Mouse (Mus musculus) embryonic facial prominence, embryonic 10.5 days (tissue): ENCODE data around the gene Fgb. TPM values are rescaled to one million over a fixed set of nuclear protein-coding genes. Genes with fewer than 3 reads are reported as not detected.

Experiments
- DNase-seq: peaks from one replicate; pipeline ENCODE4 v3.0.0-alpha.2; 2017; ENCODE audit warnings: low spot score
- H3K27ac ChIP-seq: fragments of 300-500 bp; sonication (generic); replicated peaks from 2 replicates; pipeline ENCODE4 v1.5.1; 2016; ENCODE audit warnings: mild to moderate bottlenecking
- H3K27me3 ChIP-seq: fragments of 300-500 bp; sonication (generic); replicated peaks from 2 replicates; pipeline ENCODE4 v1.6.1; 2016; ENCODE audit warnings: low read depth, mild to moderate bottlenecking; ENCODE audit not compliant: poor library complexity, severe bottlenecking
- H3K36me3 ChIP-seq: fragments of 300-500 bp; sonication (generic); replicated peaks from 2 replicates; pipeline ENCODE4 v1.6.1; 2016; ENCODE audit warnings: mild to moderate bottlenecking, moderate library complexity
- H3K4me1 ChIP-seq: fragments of 300-500 bp; sonication (generic); 2 replicates; pipeline ENCODE4 v1.6.1; 2016
- H3K4me3 ChIP-seq: fragments of 300-500 bp; sonication (generic); 2 replicates; pipeline ENCODE4 v1.5.1; 2016; ENCODE audit warnings: mild to moderate bottlenecking, moderate library complexity
- H3K9me3 ChIP-seq: fragments of 300-500 bp; sonication (generic); 2 replicates; pipeline ENCODE4 v1.6.1; 2016; ENCODE audit warnings: mild to moderate bottlenecking
- WGBS: fragments of 180-500 bp; shearing (Covaris S2); methylation state at CpG from one replicate; pipeline ENCODE4 v1.1.7; 2016; 5-methylcytosine and 5-hydroxymethylcytosine counted together
- polyA plus RNA-seq: library from polyadenylated mRNA; unstranded; fragments of >200 nt; fragmentation: Nextera tagmentation; extraction: Ambion mirVana; gene quantifications from 2 replicates; pipeline ENCODE4 v1.2.1, GENCODE M21; 2016

Fgb gene
- polyA plus RNA-seq, 1 experiment from 2014 or later: not detected

- peaks cover 16% of the 10 kb centered on the region for H3K36me3 ChIP-seq
- 90% methylated on average over 7 of the region's 7 CpGs for WGBS
Measured at GRCm38 (mm10) chr3:83053126-83053525, 3.5 kb upstream of the Fgb start.

GRCm38 (mm10) chr3:83052102-83052501, 2.4 kb upstream of the Fgb start:
- Histone ChIP-seq H3K4me3 (no peak overlapping the region), H3K27me3 (no peaks in the 10 kb centered on the region), H3K27ac (no peak overlapping the region), H3K9me3 (no peaks in the 10 kb centered on the region), H3K36me3 (peaks cover 6% of the 10 kb centered on the region), H3K4me1 (peaks cover 9% of the 10 kb centered on the region)
- no peak for DNase-seq
- WGBS: 86% methylated on average over 5 of the region's 5 CpGs

More at GRCm38 (mm10) chr3:83053126-83053525, 3.5 kb upstream of the Fgb start:
- H3K9me3 ChIP-seq: no peaks in the 10 kb centered on the region
- peaks cover 9% of the 10 kb centered on the region for H3K4me1 ChIP-seq
- no peak for DNase-seq
- H3K27me3 ChIP-seq: no peaks in the 10 kb centered on the region
- no peak overlapping the region for H3K4me3 ChIP-seq
- H3K27ac ChIP-seq: no peak overlapping the region

- DNase-seq: no peak
- Histone ChIP-seq H3K9me3 (no peaks in the 10 kb centered on the region), H3K27me3 (no peaks in the 10 kb centered on the region), H3K4me1 (no peaks in the 10 kb centered on the region), H3K4me3 (no peak overlapping the region), H3K36me3 (no peaks in the 10 kb centered on the region), H3K27ac (no peak overlapping the region)
- 86% methylated on average over 5 of the region's 5 CpGs for WGBS
Measured at GRCm38 (mm10) chr3:83050661-83051060, 998 bp upstream of the Fgb start.

- Histone ChIP-seq H3K4me1 (no peaks in the 10 kb centered on the region), H3K27ac (no peak overlapping the region), H3K27me3 (no peaks in the 10 kb centered on the region), H3K9me3 (no peaks in the 10 kb centered on the region), H3K36me3 (no peaks in the 10 kb centered on the region), H3K4me3 (no peak overlapping the region)
- DNase-seq: no peak
- 89% methylated on average over 11 of the region's 11 CpGs for WGBS
Measured at GRCm38 (mm10) chr3:83046649-83047048, 3.0 kb downstream of the Fgb start.

- Histone ChIP-seq H3K4me3 (no peak overlapping the region), H3K9me3 (no peaks in the 10 kb centered on the region), H3K27me3 (no peaks in the 10 kb centered on the region), H3K36me3 (no peaks in the 10 kb centered on the region), H3K4me1 (no peaks in the 10 kb centered on the region), H3K27ac (no peak overlapping the region)
- 92% methylated on average over 5 of the region's 5 CpGs for WGBS
- no peak for DNase-seq
Measured at GRCm38 (mm10) chr3:83042451-83042850, 7.2 kb downstream of the Fgb start.

GRCm38 (mm10) chr3:83039666-83040065, 10.0 kb downstream of the Fgb start:
- Histone ChIP-seq H3K9me3 (no peaks in the 10 kb centered on the region), H3K27ac (no peak overlapping the region), H3K36me3 (no peaks in the 10 kb centered on the region), H3K4me3 (no peak overlapping the region), H3K27me3 (no peaks in the 10 kb centered on the region), H3K4me1 (no peaks in the 10 kb centered on the region)
- 75% methylated on average over 4 of the region's 4 CpGs for WGBS
- DNase-seq: no peak

- Histone ChIP-seq H3K27ac (no peak overlapping the region), H3K27me3 (no peaks in the 10 kb centered on the region), H3K4me3 (no peak overlapping the region), H3K4me1 (0 out of 2 replicates have a peak, but pooled peaks cover under 1% of the 10 kb centered on the region), H3K9me3 (no peaks in the 10 kb centered on the region), H3K36me3 (no peaks in the 10 kb centered on the region)
- 81% methylated on average over 2 of the region's 2 CpGs for WGBS
- DNase-seq: no peak
Measured at GRCm38 (mm10) chr3:83038865-83039264, 10.8 kb downstream of the Fgb start.

GRCm38 (mm10) chr3:83033801-83034200, 15.9 kb downstream of the Fgb start:
- DNase-seq: no peak
- H3K27me3 ChIP-seq: no peaks in the 10 kb centered on the region
- WGBS: 70% methylated on average over 8 of the region's 8 CpGs

GRCm38 (mm10) chr3:83032746-83033308, 16.8 kb downstream of the Fgb start:
- H3K27me3 ChIP-seq: no peaks in the 10 kb centered on the region
- no peaks in the 10 kb centered on the region for H3K9me3 ChIP-seq
- WGBS: 38% methylated on average over 13 of the region's 13 CpGs
- peaks cover 9% of the 10 kb centered on the region for H3K4me1 ChIP-seq
- peak; percentile 30 for DNase-seq
- H3K27ac ChIP-seq: no peak overlapping the region
- H3K4me3 ChIP-seq: peak overlapping the region; percentile 40
- H3K36me3 ChIP-seq: no peaks in the 10 kb centered on the region

More at GRCm38 (mm10) chr3:83033801-83034200, 15.9 kb downstream of the Fgb start:
- no peaks in the 10 kb centered on the region for H3K36me3 ChIP-seq
- no peak overlapping the region for H3K4me3 ChIP-seq
- no peak overlapping the region for H3K27ac ChIP-seq
- peaks cover 9% of the 10 kb centered on the region for H3K4me1 ChIP-seq
- H3K9me3 ChIP-seq: no peaks in the 10 kb centered on the region

- H3K27me3 ChIP-seq: no peaks in the 10 kb centered on the region
- peaks cover 9% of the 10 kb centered on the region for H3K4me1 ChIP-seq
- WGBS: 79% methylated on average over 4 of the region's 4 CpGs
- no peak overlapping the region for H3K27ac ChIP-seq
- no peaks in the 10 kb centered on the region for H3K36me3 ChIP-seq
- H3K9me3 ChIP-seq: no peaks in the 10 kb centered on the region
- no peak for DNase-seq
- H3K4me3 ChIP-seq: no peak overlapping the region
Measured at GRCm38 (mm10) chr3:83030331-83030730, 19.3 kb downstream of the Fgb start.

GRCm38 (mm10) chr3:83027546-83028251, 22.0 kb downstream of the Fgb start:
- Histone ChIP-seq H3K9me3 (no peaks in the 10 kb centered on the region), H3K27me3 (no peaks in the 10 kb centered on the region), H3K36me3 (no peaks in the 10 kb centered on the region), H3K4me3 (no peak overlapping the region), H3K4me1 (no peaks in the 10 kb centered on the region), H3K27ac (no peak overlapping the region)
- no peak for DNase-seq
- WGBS: 88% methylated on average over 9 of the region's 9 CpGs

GRCm38 (mm10) chr3:83025475-83026301, 24.0 kb downstream of the Fgb start, which contains the start of gene Fga:
Gene Fga (plus strand): TSS chr3:83026076.
- Histone ChIP-seq H3K4me1 (no peaks in the 10 kb centered on the region), H3K9me3 (no peaks in the 10 kb centered on the region), H3K4me3 (no peak within 1 kb of the TSS), H3K36me3 (no peaks in the 10 kb centered on the region), H3K27me3 (no peaks in the 10 kb centered on the region), H3K27ac (no peak within 1 kb of the TSS)
- WGBS: 77% methylated on average over 9 of the region's 9 CpGs
- DNase-seq: no peak
